ENCODE assay signal across 8 mouse cellular contexts in the genomic region with DNA sequence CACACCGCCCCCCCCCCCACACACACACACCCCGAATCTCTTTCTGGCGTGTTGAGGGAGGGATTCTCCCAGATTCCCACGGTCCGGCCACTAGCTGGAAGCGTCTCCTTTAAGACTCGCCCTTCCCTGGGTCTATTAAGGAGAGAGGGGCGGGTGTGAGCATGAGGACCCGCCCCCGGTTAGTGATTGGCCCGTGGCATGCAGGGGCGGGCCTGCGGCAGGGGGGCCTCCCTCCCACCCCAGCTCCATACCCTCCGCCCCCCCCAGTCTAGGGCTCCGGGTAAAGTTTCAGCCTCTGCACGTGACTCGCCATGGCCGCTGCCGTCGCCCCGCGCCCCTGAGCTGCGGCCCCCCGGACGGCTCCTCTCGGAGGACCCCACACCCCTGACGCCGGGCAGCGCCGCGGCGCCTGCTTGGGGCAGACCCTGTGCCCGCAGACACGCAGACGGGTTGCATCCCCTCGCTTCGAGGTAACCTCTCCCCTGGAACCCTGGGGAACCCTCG. TPM values are rescaled to one million over a fixed set of nuclear protein-coding genes. Genes with fewer than 3 reads are reported as not detected.
DNase-seq lines count a peak whose midpoint lies in the region; ATAC-seq lines count a peak whose summit lies in the region.

No protein-coding gene starts in this region.

- H3K4me1 ChIP-seq in intestine, embryonic 15.5 days (replicated peaks), result peaks cover 80% of the 10 kb centered on the region
- peaks cover 76% of the 10 kb centered on the region for H3K4me1 ChIP-seq in neural tube, embryonic 13.5 days (replicated peaks)

- H3K27ac ChIP-seq in intestine, embryonic 15.5 days, result peak overlapping the region; percentile 91
- peak overlapping the region; percentile 74 for H3K27ac ChIP-seq in neural tube, embryonic 13.5 days (replicated peaks)

- DNase-seq in 416B (ENCODE audit: low read depth), result peak; percentile 92
- DNase-seq in T-cell, adult 2 months (ENCODE audit: low spot score), result peak; percentile 88
- DNase-seq in embryo, embryonic 10 days (ENCODE audit: low spot score), result peak; percentile 93
- peak; percentile 84 to 91 for DNase-seq in gastrocnemius, postnatal 4 days (ENCODE audit: low spot score in 2 of 2)
- peak; percentile 92 to 94 for DNase-seq in lung, adult 18-20 months
- DNase-seq in testis, postnatal 14 days (ENCODE audit: low spot score), result peak; percentile 90

- no peaks in the 10 kb centered on the region for H3K36me3 ChIP-seq in intestine, embryonic 15.5 days
- H3K36me3 ChIP-seq in neural tube, embryonic 13.5 days, result no peaks in the 10 kb centered on the region

- H3K9me3 ChIP-seq in intestine, embryonic 15.5 days, result no peaks in the 10 kb centered on the region
- H3K9me3 ChIP-seq in neural tube, embryonic 13.5 days, result no peaks in the 10 kb centered on the region

- peak overlapping the region; percentile 78 for H3K4me2 ChIP-seq in intestine, embryonic 15.5 days (replicated peaks)
- H3K4me2 ChIP-seq in neural tube, embryonic 13.5 days, result peak overlapping the region; percentile 87

- no peaks in the 10 kb centered on the region for H3K27me3 ChIP-seq in intestine, embryonic 15.5 days (replicated peaks)
- no peaks in the 10 kb centered on the region for H3K27me3 ChIP-seq in neural tube, embryonic 13.5 days

- WGBS in intestine, embryonic 15.5 days, result under 1% methylated on average over 37 of the region's 38 CpGs
- under 1% methylated on average over 34 of the region's 38 CpGs for WGBS in neural tube, embryonic 13.5 days

- peak overlapping the region; percentile 82 for H3K4me3 ChIP-seq in intestine, embryonic 15.5 days (replicated peaks)
- peak overlapping the region; percentile 57 for H3K4me3 ChIP-seq in neural tube, embryonic 13.5 days

- ATAC-seq in intestine, embryonic 15.5 days, result peak; percentile 90
- ATAC-seq in neural tube, embryonic 13.5 days (ENCODE audit: low read depth), result peak; percentile 87

- H3K9ac ChIP-seq in intestine, embryonic 15.5 days, result peak overlapping the region; percentile 79
- peak overlapping the region; percentile 71 for H3K9ac ChIP-seq in neural tube, embryonic 13.5 days

RNA-seq across cellular contexts. Expression of gene Rara, which starts 9.8 kb away (rescaled TPM):
- total RNA-seq in gastrocnemius, postnatal 4 days (2021), result 10 to 100 TPM; 44.6 to 45.9 TPM
- polyA plus RNA-seq in intestine, embryonic 15.5 days (2015; fragmentation: Nextera tagmentation; extraction: Ambion mirVana), result 30.7 and 31.5 TPM in 2 replicates
- 24.0 and 26.7 TPM in 2 replicates for polyA plus RNA-seq in neural tube, embryonic 13.5 days (2015; fragmentation: Nextera tagmentation; extraction: Ambion mirVana)

RNA-seq across cellular contexts. Expression of gene Cdc6, which starts 29.9 kb away (rescaled TPM):
- 1 to 10 TPM; 6.8 to 7.5 TPM for total RNA-seq in gastrocnemius, postnatal 4 days (2021)
- polyA plus RNA-seq in intestine, embryonic 15.5 days (2015; fragmentation: Nextera tagmentation; extraction: Ambion mirVana), result 24.0 and 26.7 TPM in 2 replicates
- polyA plus RNA-seq in neural tube, embryonic 13.5 days (2015; fragmentation: Nextera tagmentation; extraction: Ambion mirVana), result 4.2 and 4.7 TPM in 2 replicates

RNA-seq across cellular contexts. Expression of gene Gjd3, which starts 45.4 kb away (rescaled TPM):
- under 1 TPM in 1 of 2 experiments, not detected in 1; 0.69 TPM for total RNA-seq in gastrocnemius, postnatal 4 days (2021)
- 0.20 and 0.35 TPM in 2 replicates for polyA plus RNA-seq in intestine, embryonic 15.5 days (2015; fragmentation: Nextera tagmentation; extraction: Ambion mirVana)
- 1.4 and 1.5 TPM in 2 replicates for polyA plus RNA-seq in neural tube, embryonic 13.5 days (2015; fragmentation: Nextera tagmentation; extraction: Ambion mirVana)

Comparison
In these comparisons a context has a peak if more than half of its experiments do, and no peak if none do; other contexts are left out.
1. Peak in every context shown above with its lines: DNase-seq, ATAC-seq, H3K4me3 ChIP-seq and H3K27ac ChIP-seq.